Comparison of ENCODE assay signal across 8 mouse cellular contexts in genomic region chr11:113056824-113057223, GRCm38 (mm10).
DNase-seq lines count a peak whose midpoint lies in the region; ATAC-seq lines count a peak whose summit lies in the region.

No protein-coding gene starts in this region.

- peaks cover 29% of the 10 kb centered on the region for H3K4me1 ChIP-seq in hindbrain, embryonic 13.5 days (replicated peaks)
- H3K4me1 ChIP-seq in midbrain, embryonic 16.5 days (ENCODE audit: control insufficient read depth, insufficient read depth, low read length) = peaks cover 21% of the 10 kb centered on the region

- ATAC-seq in hindbrain, embryonic 13.5 days (ENCODE audit: low FRiP score) = peak; percentile 73
- ATAC-seq in midbrain, embryonic 16.5 days = peak; percentile 72

- peak overlapping the region; percentile 85 for H3K27ac ChIP-seq in hindbrain, embryonic 13.5 days
- peak overlapping the region; percentile 50 for H3K27ac ChIP-seq in midbrain, embryonic 16.5 days (ENCODE audit: low read length)

- H3K27me3 ChIP-seq in hindbrain, embryonic 13.5 days = no peaks in the 10 kb centered on the region
- H3K27me3 ChIP-seq in midbrain, embryonic 16.5 days (ENCODE audit: control insufficient read depth, insufficient read depth, low read depth, low read length) = no peaks in the 10 kb centered on the region

- 0 out of 2 replicates have a peak overlapping the region, but pooled peaks have one; percentile 35 for H3K9ac ChIP-seq in hindbrain, embryonic 13.5 days
- H3K9ac ChIP-seq in midbrain, embryonic 16.5 days (ENCODE audit: low read depth, low read length) = peak overlapping the region; percentile 31; the same call in 1 of the 2 replicates

- H3K36me3 ChIP-seq in hindbrain, embryonic 13.5 days = no peaks in the 10 kb centered on the region
- H3K36me3 ChIP-seq in midbrain, embryonic 16.5 days (ENCODE audit: control insufficient read depth, insufficient read depth, low read length) = no peaks in the 10 kb centered on the region

- no peak overlapping the region for H3K4me2 ChIP-seq in hindbrain, embryonic 13.5 days
- no peak overlapping the region for H3K4me2 ChIP-seq in midbrain, embryonic 16.5 days (ENCODE audit: low read length)

- H3K9me3 ChIP-seq in hindbrain, embryonic 13.5 days = no peaks in the 10 kb centered on the region
- no peaks in the 10 kb centered on the region for H3K9me3 ChIP-seq in midbrain, embryonic 16.5 days (replicated peaks; ENCODE audit: control insufficient read depth, low read length, poor library complexity, severe bottlenecking)

- DNase-seq in adrenal gland, adult 2 months = peak; percentile 15
- no peak for DNase-seq in adrenal gland, postnatal 25 days
- DNase-seq in urinary bladder, postnatal 14 days (ENCODE audit: low spot score) = peak; percentile 61
- no peak for DNase-seq in urinary bladder, postnatal 10 days (ENCODE audit: low spot score)
- no peak for DNase-seq in lung, postnatal 10 days
- no peak for DNase-seq in lung, postnatal 14 days

- 6% methylated on average over 5 of the region's 5 CpGs for WGBS in hindbrain, embryonic 13.5 days
- 11% methylated on average over 5 of the region's 5 CpGs for WGBS in midbrain, embryonic 16.5 days

- H3K4me3 ChIP-seq in hindbrain, embryonic 13.5 days = no peak overlapping the region
- H3K4me3 ChIP-seq in midbrain, embryonic 16.5 days (ENCODE audit: low read depth, low read length) = no peak overlapping the region

Comparison
In these comparisons a context has a peak if more than half of its experiments do, and no peak if none do; other contexts are left out.
1. DNase-seq: peak in adrenal gland, adult 2 months (single experiment) and urinary bladder, postnatal 14 days (single experiment); none in adrenal gland, postnatal 25 days (single experiment), urinary bladder, postnatal 10 days (single experiment), lung, postnatal 10 days (single experiment) and lung, postnatal 14 days (single experiment).